Mouse (Mus musculus) lung, postnatal 0 days (tissue): ENCODE data around the gene Aagab.

Experiments
- CTCF ChIP-seq: IDR thresholded peaks from 2 replicates; pipeline ENCODE4 v1.5.1; 2016; ENCODE audit warnings: antibody characterized with exemption, mild to moderate bottlenecking
- EP300 ChIP-seq: IDR thresholded peaks from 2 replicates; pipeline ENCODE4 v1.6.1; 2016; ENCODE audit warnings: antibody characterized with exemption, mild to moderate bottlenecking, control low read depth

GRCm38 (mm10) chr9:63649841-63650545 lies 47.5 kb downstream of the Aagab start:
- TF ChIP-seq EP300 (no peak), CTCF (peak; percentile 71)
